Mouse (Mus musculus): ENCODE measurements around the gene Zbtb34.
A peak's percentile ranks its signal among the peaks of the same experiment; 100 is the strongest.

Zbtb34 gene

GRCm38 (mm10) chr2:33445741-33446140, 14.6 kb upstream of the Zbtb34 start:
- DNase-seq: no peak

DNA sequence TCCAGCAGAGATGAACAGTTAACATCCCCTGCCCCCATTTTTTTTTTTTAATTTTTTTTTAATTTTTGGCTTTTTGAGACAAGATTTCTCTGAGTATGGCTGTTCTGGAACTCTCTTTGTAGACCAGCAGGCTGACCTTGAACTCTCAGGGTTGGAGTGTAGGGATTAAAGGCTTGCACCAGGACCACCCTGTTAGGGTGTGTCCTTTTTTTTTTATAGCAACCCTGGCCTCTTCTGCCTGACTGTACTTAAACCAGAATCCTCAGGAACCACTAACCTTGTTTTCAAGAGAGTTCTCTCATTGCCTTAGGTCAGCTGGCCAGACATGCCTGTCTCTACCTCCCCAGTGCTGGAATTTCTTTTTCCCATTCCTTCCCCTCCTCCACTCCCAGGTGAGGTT, 13.7 kb upstream of the Zbtb34 start:
- no peak for DNase-seq

DNA sequence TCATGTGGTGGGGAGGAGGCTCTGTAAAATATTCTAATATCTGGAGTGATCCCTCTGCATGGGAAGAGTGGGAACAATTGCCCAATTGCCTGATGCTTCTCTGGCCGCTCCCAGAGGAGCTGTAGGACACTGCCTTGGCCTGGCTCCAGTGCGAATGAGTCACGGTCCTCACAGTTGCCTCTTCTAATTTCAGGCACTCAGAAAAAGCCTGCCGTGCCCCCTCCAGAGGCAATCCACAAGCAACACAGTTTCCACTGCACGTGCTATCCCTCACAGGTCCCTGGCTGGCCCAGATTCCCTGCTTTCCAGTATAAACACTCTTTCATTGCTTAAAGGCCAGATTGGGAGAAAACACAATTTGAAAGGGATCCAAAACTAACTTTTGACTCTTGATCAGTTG, 13.2 kb upstream of the Zbtb34 start:
- peak; percentile 95 for DNase-seq

DNA sequence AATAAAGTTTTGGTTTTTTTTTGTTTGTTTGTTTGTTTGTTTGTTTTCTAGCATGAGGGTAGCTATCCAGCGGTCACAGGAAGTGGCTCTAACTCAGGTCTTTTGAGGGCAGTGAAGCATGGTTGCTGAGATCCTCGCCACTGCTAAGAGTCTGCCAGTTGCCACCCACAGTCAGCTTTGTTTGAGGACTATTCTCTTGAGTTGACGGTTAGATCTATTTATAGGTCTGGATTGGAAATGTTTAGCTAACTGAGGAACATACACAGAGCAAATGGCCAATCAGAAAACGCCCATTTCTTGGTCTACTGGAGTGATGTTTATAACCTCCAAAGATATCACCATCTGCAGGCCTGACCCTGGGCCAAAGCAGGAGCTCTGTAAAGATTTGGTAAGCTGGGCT, 11.6 kb upstream of the Zbtb34 start:
- DNase-seq: no peak

DNA sequence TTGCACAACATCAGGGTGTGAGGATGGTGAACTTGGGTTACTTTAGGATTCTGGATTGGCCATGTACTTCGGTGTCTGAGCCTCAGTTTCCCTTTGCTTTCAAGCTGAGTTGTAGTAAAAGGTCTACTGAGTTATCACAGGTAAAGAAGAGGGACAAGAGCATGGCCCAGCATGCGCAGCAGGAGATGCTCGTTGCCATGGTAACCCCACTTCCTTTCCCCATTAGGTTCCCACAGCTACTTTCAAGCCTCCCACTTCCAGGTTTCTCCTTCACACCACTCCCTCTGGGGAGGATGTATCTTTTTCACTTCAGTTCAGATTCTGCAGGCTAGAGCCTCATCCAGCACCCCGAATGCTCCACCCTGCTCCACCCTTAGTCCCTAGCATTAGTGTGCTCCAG, 9.8 kb upstream of the Zbtb34 start:
- DNase-seq: no peak

GRCm38 (mm10) chr2:33439980-33440670, 9.0 kb upstream of the Zbtb34 start:
- DNase-seq: no peak

- no peak for DNase-seq
Measured at GRCm38 (mm10) chr2:33439471-33439881, 8.4 kb upstream of the Zbtb34 start.

DNA sequence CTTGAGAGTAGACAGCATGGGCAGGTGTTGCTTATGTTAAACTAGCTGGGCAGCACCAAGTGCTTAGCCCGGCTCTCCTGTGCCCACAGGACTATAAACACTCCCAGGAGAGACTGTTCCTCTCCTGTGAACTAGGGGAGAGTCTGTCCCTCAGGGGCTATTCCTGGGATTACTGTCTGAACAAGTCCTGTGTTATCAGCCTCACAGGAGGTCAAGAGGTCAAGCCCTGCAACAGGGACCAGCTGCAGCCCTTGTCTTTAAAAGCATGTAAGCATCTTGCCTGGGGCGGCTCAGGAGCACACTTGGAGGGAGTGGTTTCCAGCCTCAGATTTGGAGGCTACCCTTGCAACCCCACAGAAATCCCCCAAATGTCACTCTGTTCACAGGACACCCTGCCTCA, 7.3 kb upstream of the Zbtb34 start:
- DNase-seq: no peak

- no peak for DNase-seq
Measured at GRCm38 (mm10) chr2:33437184-33437583, 6.1 kb upstream of the Zbtb34 start.

- DNase-seq: no peak
Measured at GRCm38 (mm10) chr2:33436035-33436580, 5.0 kb upstream of the Zbtb34 start.

- DNase-seq: no peak
Measured at GRCm38 (mm10) chr2:33435036-33435650, 4.0 kb upstream of the Zbtb34 start.

DNA sequence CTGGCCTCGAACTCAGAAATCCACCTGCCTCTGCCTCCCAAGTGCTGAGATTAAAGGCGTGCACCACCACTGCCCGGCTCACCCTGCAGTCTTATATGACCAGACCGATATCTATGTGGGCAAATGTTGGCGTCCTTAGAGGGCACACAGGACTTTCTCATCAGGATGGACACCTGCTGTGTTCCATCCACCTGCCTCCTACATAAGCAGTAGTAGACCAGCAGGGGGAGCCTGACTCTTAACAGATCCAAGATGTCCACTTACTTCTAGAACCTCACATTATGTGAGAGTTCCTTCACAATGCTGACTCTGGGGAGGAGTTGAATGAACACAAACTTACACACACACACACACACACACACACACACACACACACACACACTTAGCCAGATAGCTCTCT, 1.8 kb upstream of the Zbtb34 start:
- DNase-seq: peak; percentile 80

DNA sequence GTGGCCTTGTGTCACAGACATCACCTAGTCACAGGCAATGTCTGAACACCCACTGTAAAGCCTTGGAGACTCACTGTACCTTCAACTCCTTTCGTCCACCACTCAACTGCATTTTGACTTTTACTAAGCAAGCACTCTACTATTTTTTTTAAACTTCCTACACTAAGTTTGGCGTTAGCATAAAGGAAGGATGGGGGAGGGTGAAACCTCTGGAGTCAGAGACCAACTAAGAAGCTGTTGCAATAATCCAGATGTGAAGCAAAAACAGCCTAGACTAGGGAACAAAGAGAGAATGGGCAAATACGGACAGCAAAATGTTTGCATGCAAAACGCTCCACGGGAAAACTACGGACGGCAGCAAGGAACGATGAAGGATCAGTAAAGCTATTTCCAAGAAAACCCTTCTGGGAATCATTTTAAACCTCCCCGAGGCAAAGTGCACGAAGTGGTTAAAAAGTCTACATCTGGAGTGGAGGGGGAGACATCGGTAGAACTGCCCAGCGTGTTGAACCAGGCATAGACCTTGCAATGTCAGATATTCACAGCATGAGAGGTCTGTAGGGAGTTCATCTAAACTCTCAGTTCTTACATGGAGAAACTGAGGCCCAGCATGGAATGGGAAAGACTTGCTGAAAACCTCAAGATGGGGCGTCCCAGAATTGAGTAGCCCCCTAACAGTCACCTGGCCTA, 898 bp downstream of the Zbtb34 start:
- no peak for DNase-seq

GRCm38 (mm10) chr2:33429339-33429738, 1.8 kb downstream of the Zbtb34 start:
- peak; percentile 62 for DNase-seq

GRCm38 (mm10) chr2:33426640-33427398, 4.3 kb downstream of the Zbtb34 start:
- DNase-seq: peak; percentile 36

- no peak for DNase-seq
Measured at GRCm38 (mm10) chr2:33417454-33417853, 13.7 kb downstream of the Zbtb34 start.

DNA sequence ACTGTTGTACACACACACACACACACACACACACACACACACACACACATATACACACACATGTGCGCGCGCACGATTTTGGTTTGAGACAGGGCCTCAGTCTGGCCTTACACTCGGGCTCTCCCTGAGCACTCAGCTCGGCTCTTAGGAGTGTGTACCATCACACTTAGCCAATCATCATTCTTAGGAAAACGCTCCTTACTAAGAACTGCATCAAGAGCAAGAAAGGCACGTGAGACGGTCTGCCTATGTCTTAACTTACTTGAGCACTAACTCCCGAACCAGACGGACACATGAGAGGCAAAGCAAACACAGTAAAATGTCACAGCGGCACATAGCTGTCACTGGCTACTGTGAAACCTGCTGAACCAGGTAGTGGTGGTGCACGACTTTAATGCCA, 17.1 kb downstream of the Zbtb34 start:
- DNase-seq: no peak

DNA sequence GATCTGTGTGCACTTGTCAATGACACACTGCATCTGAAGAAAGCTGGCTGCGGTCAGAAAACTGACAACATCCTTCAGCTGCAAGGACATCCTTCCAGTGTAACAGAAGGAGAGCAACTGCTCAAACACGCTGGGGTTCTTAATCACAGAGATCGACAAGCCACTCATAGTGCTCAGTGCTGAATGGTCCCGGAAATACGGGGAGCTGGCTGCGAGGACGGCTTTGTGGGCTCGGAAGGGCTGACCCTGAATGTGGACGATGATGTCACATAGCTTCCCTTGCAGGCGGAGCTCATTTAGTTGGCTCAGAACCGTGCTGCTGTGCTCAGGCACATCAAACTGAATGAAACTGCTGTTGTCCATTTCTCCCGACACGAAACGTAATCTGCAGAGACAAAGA, 19.0 kb downstream of the Zbtb34 start:
- no peak for DNase-seq

DNA sequence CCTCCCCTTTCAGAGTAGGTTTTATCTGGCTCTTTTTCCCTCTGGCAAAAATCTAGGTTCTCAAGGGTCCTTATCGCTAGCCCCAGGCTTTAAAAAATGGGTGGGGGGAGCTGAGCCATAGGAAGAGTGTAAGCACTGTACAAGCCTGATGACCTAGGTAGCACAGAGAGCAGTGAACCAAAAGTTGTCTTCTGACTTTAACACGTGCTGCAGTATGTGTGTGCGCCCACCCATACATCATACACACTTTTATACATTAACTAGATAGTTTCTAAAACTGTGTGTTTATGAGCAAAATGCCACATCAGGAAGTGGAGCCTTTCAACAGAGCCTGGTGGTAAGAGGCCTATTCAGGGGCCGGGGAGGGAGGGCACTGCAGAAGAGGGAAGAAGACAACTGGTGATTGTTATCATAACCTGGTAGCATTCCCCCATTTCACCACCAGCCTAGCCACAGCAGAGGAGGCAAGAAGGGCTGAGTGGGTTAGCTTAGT, 27.6 kb downstream of the Zbtb34 start:
- DNase-seq: no peak

DNA sequence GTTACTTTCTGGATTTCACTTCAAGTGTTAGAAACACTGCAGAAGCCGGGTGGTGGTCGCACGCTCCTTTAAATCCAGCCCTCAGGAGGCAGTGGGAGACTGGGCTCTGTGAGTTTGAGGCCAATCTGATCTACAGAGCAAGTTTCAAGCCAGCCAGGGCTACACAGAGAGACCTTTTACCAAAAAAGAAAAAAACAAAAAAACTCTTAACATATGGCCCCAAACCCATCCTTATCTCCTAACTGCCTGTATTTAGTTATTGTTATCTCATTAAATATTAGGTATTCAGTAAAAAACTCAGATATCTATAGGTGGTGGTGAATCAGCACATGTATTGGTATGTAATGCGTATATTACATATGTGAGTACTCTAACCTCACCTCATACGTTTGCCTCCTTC, 28.5 kb downstream of the Zbtb34 start:
- no peak for DNase-seq

DNA sequence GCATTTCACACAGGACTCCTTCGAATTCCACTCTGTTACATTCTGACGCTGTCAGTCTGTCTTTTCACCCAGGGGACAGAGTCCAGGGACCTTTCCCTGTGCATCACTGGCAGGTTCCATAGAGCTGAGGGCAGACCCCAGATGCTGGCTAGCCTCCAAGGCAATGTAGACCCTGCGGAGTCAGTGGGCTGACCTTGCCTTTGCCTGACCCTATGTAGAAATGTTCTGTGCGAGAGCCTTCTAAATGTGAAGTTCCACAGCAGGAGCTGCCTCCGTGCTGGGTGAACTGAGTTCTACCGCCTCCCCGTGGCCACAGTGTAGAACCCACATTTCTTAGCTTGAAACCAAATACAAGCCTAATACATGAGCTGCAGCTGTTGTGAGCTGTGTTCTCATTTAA, 28.9 kb downstream of the Zbtb34 start:
- DNase-seq: peak; percentile 73

DNA sequence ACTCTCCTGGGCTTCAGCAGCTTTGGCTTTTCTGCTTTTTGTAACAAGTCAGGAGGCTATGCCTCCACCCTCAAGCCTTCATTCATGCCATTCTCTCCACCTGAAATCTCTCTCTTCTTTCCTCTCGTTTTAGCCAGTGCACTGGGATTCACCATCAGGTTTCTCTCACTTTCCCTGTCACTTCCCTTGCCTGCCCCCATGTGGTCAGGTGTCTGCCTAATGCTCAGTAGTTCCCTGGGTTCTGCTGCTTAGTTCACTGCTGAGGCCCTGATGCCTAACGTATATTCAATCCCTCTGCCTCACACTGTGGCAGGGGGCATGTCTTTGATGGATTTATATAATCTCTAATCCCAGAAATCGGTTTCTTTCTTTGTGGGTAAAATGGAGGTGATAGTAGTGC, 29.9 kb downstream of the Zbtb34 start:
- peak; percentile 21 for DNase-seq

- no peak for DNase-seq
Measured at GRCm38 (mm10) chr2:33400541-33400940, 30.6 kb downstream of the Zbtb34 start.
